Mouse (Mus musculus) inflammation-experienced regulatory T-cells, adult 6 months (primary cell): ENCODE data around the gene Fhod1. TPM values are rescaled to one million over a fixed set of nuclear protein-coding genes. Genes with fewer than 3 reads are reported as not detected.

Experiments used
- ATAC-seq: one replicate; pipeline ENCODE4 v1.8.0; 2017
- polyA plus RNA-seq, 3 experiments: library from polyadenylated mRNA; unstranded; fragments of 100-300 nt; shearing (Covaris generic); gene quantifications; one replicate each; pipeline ENCODE4 v1.2.1; 2017

Gene Fhod1
- polyA plus RNA-seq, 3 experiments from 2014 or later, result 3.1 to 3.5 (median 3.2) TPM

- ATAC-seq, result no peak
These were observed 32.5 kb downstream of the Fhod1 start for GRCm38 (mm10) chr8:105315073-105315769.

GRCm38 (mm10) chr8:105313622-105314402 is 33.9 kb downstream of the Fhod1 start:
- no peak for ATAC-seq

- ATAC-seq, result no peak
These were observed 34.8 kb downstream of the Fhod1 start for GRCm38 (mm10) chr8:105312891-105313481.

- ATAC-seq, result no peak
These were observed 36.0 kb downstream of the Fhod1 start for GRCm38 (mm10) chr8:105311718-105312117.

- ATAC-seq, result no peak
These were observed 37.6 kb downstream of the Fhod1 start for GRCm38 (mm10) chr8:105310118-105310517.

GRCm38 (mm10) chr8:105309142-105309847 is 38.5 kb downstream of the Fhod1 start:
- ATAC-seq, result no peak

- no peak for ATAC-seq
These were observed 39.3 kb downstream of the Fhod1 start for GRCm38 (mm10) chr8:105308428-105308827.

GRCm38 (mm10) chr8:105307670-105308069 is 40.1 kb downstream of the Fhod1 start:
- ATAC-seq, result no peak

GRCm38 (mm10) chr8:105306146-105306691 is 41.5 kb downstream of the Fhod1 start:
- ATAC-seq, result peak; percentile 13

- ATAC-seq, result peak; percentile 28
These were observed 42.3 kb downstream of the Fhod1 start, which contains the start of gene Elmo3 for GRCm38 (mm10) chr8:105305211-105306145. Gene Elmo3 (plus strand): TSS chr8:105305601.

- peak; percentile 77 for ATAC-seq
These were observed 43.2 kb downstream of the Fhod1 start for GRCm38 (mm10) chr8:105304325-105305210.

GRCm38 (mm10) chr8:105303874-105304273 is 43.9 kb downstream of the Fhod1 start:
- no peak for ATAC-seq

GRCm38 (mm10) chr8:105303396-105303795 is 44.4 kb downstream of the Fhod1 start:
- peak; percentile 12 for ATAC-seq

GRCm38 (mm10) chr8:105299962-105300361 is 47.8 kb downstream of the Fhod1 start:
- ATAC-seq, result no peak

- no peak for ATAC-seq
These were observed 49.2 kb downstream of the Fhod1 start for GRCm38 (mm10) chr8:105298351-105299252.

- peak; percentile 99 for ATAC-seq
These were observed 50.1 kb downstream of the Fhod1 start, which contains the start of gene E2f4 for GRCm38 (mm10) chr8:105297511-105298192. Gene E2f4 (plus strand): TSS chr8:105297663.

GRCm38 (mm10) chr8:105295895-105296573 is 51.7 kb downstream of the Fhod1 start, which contains the start of gene Exoc3l:
Gene Exoc3l (minus strand): TSS chr8:105296101.
- no peak for ATAC-seq

- no peak for ATAC-seq
These were observed 52.5 kb downstream of the Fhod1 start for GRCm38 (mm10) chr8:105295256-105295655.
